Comparison of ENCODE assay signal across 9 mouse cellular contexts in the genomic region with DNA sequence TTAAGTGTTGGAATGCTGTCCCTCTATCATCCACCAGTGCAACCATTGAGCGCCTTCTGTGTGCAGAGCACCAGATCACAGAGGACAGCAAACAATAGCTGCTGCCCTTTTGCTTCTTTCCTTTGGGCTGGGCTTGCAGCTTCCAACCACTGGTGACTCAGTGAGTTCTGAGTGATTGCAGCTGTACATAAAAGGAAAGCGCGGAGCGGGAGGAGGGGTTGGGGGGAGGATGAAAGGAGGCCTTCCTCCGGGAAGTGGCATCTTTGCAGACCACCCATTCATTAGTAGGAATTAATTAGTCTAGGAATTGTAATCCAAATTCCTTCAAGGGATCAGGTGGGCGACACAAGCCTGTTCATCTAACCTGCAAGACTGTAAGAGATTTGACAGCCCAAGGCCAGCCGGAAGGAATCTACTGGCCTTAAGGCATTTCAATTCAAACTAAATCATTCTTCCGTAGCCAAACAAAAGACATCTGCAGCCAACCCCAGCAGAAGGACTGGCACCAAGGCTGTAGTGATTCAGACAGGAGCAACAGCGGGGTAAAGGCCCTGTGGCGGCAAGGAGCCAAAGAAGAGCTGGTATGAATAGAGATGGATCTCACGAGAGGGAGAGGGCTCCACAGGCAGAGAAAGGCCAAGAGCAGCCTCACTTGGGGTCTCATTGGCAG. TPM values are rescaled to one million over a fixed set of nuclear protein-coding genes. Genes with fewer than 3 reads are reported as not detected.
DNase-seq lines count a peak whose midpoint lies in the region; ATAC-seq lines count a peak whose summit lies in the region.
"Had no signal": no experiment of that assay in that cellular context is flagged by ENCODE, and none has a peak within 500 bp of the region (broad histone marks: within the 10 kb centered on the region; RNA-seq: fewer than 3 reads in every experiment).

No protein-coding gene starts in this region.

- no peaks in the 10 kb centered on the region for H3K36me3 ChIP-seq in kidney, embryonic 15.5 days
- no peaks in the 10 kb centered on the region for H3K36me3 ChIP-seq in hindbrain, embryonic 16.5 days (ENCODE audit: control insufficient read depth, insufficient read depth, low read length)
- H3K36me3 ChIP-seq: embryonic facial prominence, embryonic 13.5 days had no signal

- peaks cover 17% of the 10 kb centered on the region for H3K4me1 ChIP-seq in kidney, embryonic 15.5 days
- H3K4me1 ChIP-seq in hindbrain, embryonic 16.5 days (ENCODE audit: control insufficient read depth, insufficient read depth, low read depth, low read length), result peaks cover 10% of the 10 kb centered on the region

- no peak overlapping the region for H3K9ac ChIP-seq in kidney, embryonic 15.5 days
- H3K9ac ChIP-seq in hindbrain, embryonic 16.5 days (ENCODE audit: low read depth, low read length), result no peak overlapping the region
- H3K9ac ChIP-seq: embryonic facial prominence, embryonic 13.5 days had no signal

- no peak overlapping the region for H3K4me2 ChIP-seq in kidney, embryonic 15.5 days
- no peak overlapping the region for H3K4me2 ChIP-seq in hindbrain, embryonic 16.5 days (ENCODE audit: low read length)
- H3K4me2 ChIP-seq: embryonic facial prominence, embryonic 13.5 days had no signal

- WGBS in kidney, embryonic 15.5 days, result 35% methylated on average over 11 of the region's 11 CpGs
- WGBS in hindbrain, embryonic 16.5 days, result 30% methylated on average over 11 of the region's 11 CpGs

- H3K4me3 ChIP-seq in kidney, embryonic 15.5 days (replicated peaks), result no peak overlapping the region
- H3K4me3 ChIP-seq in hindbrain, embryonic 16.5 days (ENCODE audit: low read length), result no peak overlapping the region
- H3K4me3 ChIP-seq: embryonic facial prominence, embryonic 13.5 days had no signal

- H3K27me3 ChIP-seq in kidney, embryonic 15.5 days, result no peaks in the 10 kb centered on the region
- H3K27me3 ChIP-seq in hindbrain, embryonic 16.5 days (replicated peaks; ENCODE audit: control insufficient read depth, insufficient read depth, low read length), result no peaks in the 10 kb centered on the region
- H3K27me3 ChIP-seq: embryonic facial prominence, embryonic 13.5 days had no signal

- peak overlapping the region; percentile 38 for H3K27ac ChIP-seq in kidney, embryonic 15.5 days
- no peak overlapping the region for H3K27ac ChIP-seq in hindbrain, embryonic 16.5 days (ENCODE audit: low read depth, low read length)
- H3K27ac ChIP-seq: embryonic facial prominence, embryonic 13.5 days had no signal

- H3K9me3 ChIP-seq in kidney, embryonic 15.5 days (replicated peaks), result no peaks in the 10 kb centered on the region
- H3K9me3 ChIP-seq in hindbrain, embryonic 16.5 days (ENCODE audit: control insufficient read depth, low read length), result no peaks in the 10 kb centered on the region
- H3K9me3 ChIP-seq: embryonic facial prominence, embryonic 13.5 days had no signal

- ATAC-seq in kidney, embryonic 15.5 days (replicated peaks; ENCODE audit: low FRiP score), result peak; percentile 62; the same call in 1 of the 2 replicates
- peak; percentile 34; the same call in 1 of the 2 replicates for ATAC-seq in hindbrain, embryonic 16.5 days
- no peak for ATAC-seq in monocyte, adult 5-6 weeks (replicated peaks; ENCODE audit: insufficient number of reproducible peaks, low FRiP score, low TSS enrichment, poor library complexity, severe bottlenecking)

- no peak for DNase-seq in kidney, adult 18-20 months
- peak; percentile 61 for DNase-seq in embryo, embryonic 10 days (ENCODE audit: low spot score)
- peak; percentile 37 for DNase-seq in retina, embryonic 14.5 days (ENCODE audit: low spot score)
- DNase-seq in urinary bladder, postnatal 36 days (ENCODE audit: low spot score in 2 of 2), result no peak
- no peak for DNase-seq in left cerebral cortex, adult 8-10 months (ENCODE audit: low spot score in 2 of 2)

RNA-seq across cellular contexts. Expression of gene Sgk1, which starts 52.8 kb away (rescaled TPM):
- polyA plus RNA-seq in kidney, embryonic 15.5 days (2015; fragmentation: Nextera tagmentation; extraction: Ambion mirVana), result 73.7 and 75.2 TPM in 2 replicates
- 43.5 and 44.4 TPM in 2 replicates for polyA plus RNA-seq in hindbrain, embryonic 16.5 days (2015; fragmentation: Nextera tagmentation; extraction: Ambion mirVana)
- total RNA-seq in monocyte, adult 5-6 weeks (2017), result 323 to 475 TPM (median 431 TPM) in 3 replicates
- 100 to 1,000 TPM; 107 to 165 (median 138) TPM for total RNA-seq in left cerebral cortex, adult 8-10 months (2022)

Comparison
In these comparisons a context has a peak if more than half of its experiments do, and no peak if none do; other contexts are left out.
1. DNase-seq: peak in embryo, embryonic 10 days (single experiment) and retina, embryonic 14.5 days (single experiment); none in kidney, adult 18-20 months (single experiment), urinary bladder, postnatal 36 days (0 of 2) and left cerebral cortex, adult 8-10 months (0 of 2).